Mouse (Mus musculus) kidney, postnatal 14 days (tissue): ENCODE results near the gene Chn1.

Source experiments
- DNase-seq: peaks from one replicate; pipeline ENCODE4 v3.0.0; 2022; ENCODE audit warnings: mixed read lengths

Gene Chn1

GRCm38 (mm10) chr2:73618486-73619052, 156.6 kb downstream of the Chn1 start:
- no peak for DNase-seq

GRCm38 (mm10) chr2:73616434-73617057, 158.6 kb downstream of the Chn1 start:
- peak; percentile 26 for DNase-seq

DNA sequence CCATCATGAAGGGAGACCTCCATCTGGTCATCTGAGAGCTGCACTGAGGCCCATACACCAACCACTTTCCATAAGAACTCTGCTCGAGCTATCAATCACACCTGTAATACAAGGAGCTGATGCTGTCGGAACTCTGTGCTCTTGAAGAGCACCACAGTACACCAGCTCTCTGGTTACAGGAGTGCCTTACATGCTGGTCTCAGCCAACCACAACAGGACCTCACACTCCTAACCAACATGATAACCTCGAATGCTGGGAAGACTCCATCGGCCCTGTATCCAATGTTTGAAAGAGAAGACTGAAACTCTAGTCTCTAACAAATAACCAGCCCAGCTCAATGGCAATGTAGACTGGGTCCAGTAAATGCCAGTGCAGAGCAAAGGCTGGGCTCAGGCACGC, 159.7 kb downstream of the Chn1 start:
- no peak for DNase-seq

DNA sequence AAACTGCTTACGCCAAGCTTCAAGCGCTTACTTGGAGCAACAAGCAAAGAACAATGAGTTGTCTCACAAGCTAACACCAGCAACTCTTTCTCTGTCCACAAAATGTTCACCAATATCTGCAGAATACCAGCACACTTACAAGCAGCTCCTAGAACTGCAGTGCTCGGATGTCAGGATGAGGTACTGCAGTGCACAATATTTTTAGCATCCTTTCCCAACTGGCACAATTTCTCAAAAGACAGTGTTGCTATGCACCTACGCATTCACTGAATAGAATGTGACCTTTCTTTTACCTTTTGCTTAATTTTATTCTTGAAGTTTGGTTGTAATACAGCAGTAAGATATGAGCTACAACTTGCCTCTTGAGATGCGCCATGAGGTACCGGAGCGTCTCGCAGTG, 160.8 kb downstream of the Chn1 start:
- DNase-seq, result no peak

DNA sequence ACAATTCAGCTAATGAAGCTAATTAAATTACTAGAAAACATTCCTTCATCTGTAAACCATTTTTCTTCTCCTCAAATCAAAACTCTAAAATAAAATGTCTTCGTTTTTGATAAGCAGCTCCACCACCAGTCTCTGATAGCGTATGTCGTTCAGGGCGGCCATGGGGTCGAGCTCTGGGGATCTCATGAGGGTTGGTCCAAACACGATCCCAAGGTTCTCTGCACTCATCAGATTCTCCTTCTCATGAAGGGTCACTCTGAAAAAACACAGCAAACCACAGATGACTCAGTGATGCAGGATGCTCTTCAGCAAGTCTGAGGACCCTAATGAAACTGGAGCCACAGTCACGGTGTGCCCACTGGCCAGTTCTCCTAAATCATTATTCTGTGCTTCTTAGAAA, 162.2 kb downstream of the Chn1 start:
- DNase-seq, result no peak

GRCm38 (mm10) chr2:73612367-73612914, 162.7 kb downstream of the Chn1 start:
- DNase-seq, result no peak

GRCm38 (mm10) chr2:73611798-73612197, 163.3 kb downstream of the Chn1 start:
- DNase-seq, result no peak

- DNase-seq, result no peak
These were observed 165.4 kb downstream of the Chn1 start for GRCm38 (mm10) chr2:73609724-73610210.

- DNase-seq, result peak; percentile 64
These were observed 166.0 kb downstream of the Chn1 start for GRCm38 (mm10) chr2:73609067-73609723.

GRCm38 (mm10) chr2:73608391-73608790, 166.8 kb downstream of the Chn1 start:
- no peak for DNase-seq

GRCm38 (mm10) chr2:73607609-73608008, 167.5 kb downstream of the Chn1 start:
- DNase-seq, result no peak

GRCm38 (mm10) chr2:73607146-73607545, 168.0 kb downstream of the Chn1 start:
- DNase-seq, result no peak

- DNase-seq, result no peak
These were observed 168.5 kb downstream of the Chn1 start for GRCm38 (mm10) chr2:73606616-73607015.

- DNase-seq, result peak; percentile 56
These were observed 170.1 kb downstream of the Chn1 start for GRCm38 (mm10) chr2:73605077-73605476.

DNA sequence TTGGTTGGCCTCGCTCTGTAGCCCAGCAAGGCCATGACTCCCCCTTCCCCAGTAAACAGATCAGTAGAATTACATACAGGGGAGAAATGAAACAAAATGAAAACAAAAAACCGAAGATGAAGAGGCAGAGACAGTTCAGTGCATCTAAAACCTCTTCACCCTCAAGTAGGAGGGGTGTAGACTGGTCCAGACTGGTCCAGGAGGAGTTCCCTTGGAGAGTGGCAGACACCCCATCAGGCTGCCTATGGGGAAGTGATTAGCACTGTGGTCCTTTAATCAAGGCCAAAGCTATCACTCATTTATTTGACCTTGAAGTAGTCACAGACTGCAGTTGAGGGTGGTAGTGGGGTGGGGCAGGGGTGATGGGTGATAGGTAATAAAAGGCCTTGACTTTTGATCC, 170.6 kb downstream of the Chn1 start:
- DNase-seq, result no peak

GRCm38 (mm10) chr2:73600650-73601049, 174.5 kb downstream of the Chn1 start:
- no peak for DNase-seq

DNA sequence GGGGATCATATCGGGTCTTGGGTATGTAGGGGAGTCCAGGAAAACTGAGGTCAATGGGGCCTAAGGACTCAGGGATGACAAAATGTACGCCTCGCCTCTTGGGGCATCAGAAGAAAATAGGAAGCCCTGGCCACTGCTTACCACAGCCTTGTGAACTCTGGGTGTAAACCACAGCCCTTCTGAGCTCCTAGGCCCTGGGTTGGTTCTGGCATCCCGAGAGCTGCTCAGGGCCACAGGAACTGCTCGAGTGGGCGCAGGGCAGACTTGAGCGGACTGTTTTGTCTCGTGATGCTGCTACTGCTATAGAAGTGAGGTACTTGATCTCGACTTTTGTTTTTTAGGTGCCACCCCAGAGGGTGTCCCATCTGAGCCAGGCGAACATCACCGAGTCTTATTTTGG, 177.4 kb downstream of the Chn1 start:
- no peak for DNase-seq

DNA sequence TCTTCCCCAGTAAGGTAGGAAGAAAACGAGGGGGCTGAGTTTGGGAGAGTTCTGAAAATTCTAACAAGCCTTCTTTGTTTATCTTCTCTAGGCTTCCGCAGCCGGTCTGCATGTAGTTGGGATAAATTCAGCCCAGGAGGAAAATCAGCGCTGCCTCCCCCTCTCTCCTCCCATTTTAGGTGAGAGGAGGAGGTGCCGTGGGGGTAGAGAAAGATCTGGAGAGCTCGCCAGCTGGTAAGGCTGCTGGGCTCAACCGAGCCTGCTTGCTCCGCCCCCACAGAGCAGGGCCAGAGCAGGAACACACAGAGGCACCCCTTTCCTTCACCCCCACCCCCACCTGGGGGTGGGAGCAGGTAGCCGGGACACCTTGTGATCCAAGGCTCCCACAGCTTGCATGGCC, 178.4 kb downstream of the Chn1 start:
- no peak for DNase-seq

DNA sequence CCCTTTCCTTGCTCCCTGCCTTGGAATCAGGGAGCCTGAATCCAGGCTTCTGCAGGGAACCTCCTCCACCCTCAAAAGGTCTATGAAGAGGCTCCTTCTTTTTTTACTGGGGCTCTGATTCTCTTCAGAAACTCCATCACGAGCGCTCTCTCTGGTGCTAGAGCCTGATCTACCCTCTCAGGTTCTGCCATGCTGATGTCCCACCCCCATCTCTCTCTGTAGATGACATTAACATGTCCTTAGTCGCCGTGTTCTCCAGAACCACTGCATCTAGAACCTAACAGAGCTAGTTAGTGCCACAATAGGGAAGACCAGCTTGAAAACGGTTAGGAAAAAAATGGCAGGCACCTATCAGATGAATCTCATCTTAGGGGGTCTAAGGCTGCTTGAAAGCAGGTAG, 178.8 kb downstream of the Chn1 start:
- no peak for DNase-seq

DNA sequence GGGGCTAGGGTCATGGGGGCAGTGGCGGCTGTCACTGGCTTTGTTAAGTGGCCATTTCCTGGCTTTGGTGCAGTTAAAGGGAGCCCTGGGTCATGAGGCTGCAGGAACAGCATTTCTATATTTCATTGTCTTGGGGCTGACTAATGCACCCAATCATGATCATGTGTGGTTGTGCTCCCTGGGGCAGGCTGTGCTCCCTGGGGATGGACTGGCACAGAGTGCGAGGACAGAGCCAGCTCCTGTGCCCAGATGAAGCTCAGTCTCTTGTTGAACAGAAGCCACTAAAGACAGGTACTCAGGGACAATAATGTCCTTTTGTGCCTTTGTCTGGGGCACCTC, 182.1 kb downstream of the Chn1 start:
- DNase-seq, result no peak

DNA sequence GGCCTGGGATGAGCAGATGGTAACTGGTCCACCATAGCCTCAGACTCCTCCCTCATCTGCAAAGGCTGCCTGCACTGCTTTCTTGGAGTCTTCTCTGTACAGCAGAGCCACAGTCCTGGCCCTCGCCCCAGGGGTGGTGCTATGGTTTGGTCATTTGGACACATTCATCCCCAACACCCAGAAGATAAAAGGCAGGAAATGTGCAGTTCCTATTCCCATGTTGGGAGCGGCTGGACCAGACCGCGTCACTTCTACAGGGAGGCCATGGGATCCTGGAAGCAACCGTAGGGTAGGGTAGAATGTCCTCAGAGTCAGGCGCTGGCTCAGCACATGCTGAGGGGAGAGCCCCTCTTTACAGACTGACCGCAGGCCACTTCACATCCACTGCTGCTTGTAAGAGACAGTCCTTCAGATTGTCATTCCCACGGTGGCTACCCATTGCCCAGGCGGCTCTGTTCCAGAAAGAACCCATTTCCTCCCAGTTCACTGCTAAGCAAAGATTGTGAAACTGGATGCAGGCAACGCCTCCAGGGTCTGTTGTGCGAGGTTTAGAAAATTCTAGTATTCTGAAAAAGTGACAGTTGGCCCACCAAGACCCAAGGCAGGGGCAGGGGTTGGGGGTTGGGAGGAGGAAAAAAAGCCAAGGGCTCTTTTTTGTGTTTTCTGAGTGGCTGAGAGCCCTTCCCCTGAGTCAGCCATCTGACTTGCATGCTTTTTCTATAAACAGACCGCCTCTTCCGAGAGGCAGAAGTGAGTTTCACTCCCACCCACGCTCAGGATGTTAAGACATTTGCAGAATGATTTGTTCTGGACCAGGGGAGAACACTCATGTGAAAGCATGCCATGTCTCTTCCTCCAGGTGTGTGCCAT, 182.7 kb downstream of the Chn1 start:
- DNase-seq, result peak; percentile 75

GRCm38 (mm10) chr2:73591246-73591645, 183.9 kb downstream of the Chn1 start:
- DNase-seq, result no peak

- no peak for DNase-seq
These were observed 185.0 kb downstream of the Chn1 start for GRCm38 (mm10) chr2:73590106-73590505.
